Comparison of ENCODE assay signal across 8 mouse cellular contexts in genomic region chr10:81177491-81177925, GRCm38 (mm10). TPM values are rescaled to one million over a fixed set of nuclear protein-coding genes. Genes with fewer than 3 reads are reported as not detected.
A peak's percentile ranks its signal among the peaks of the same experiment; 100 is the strongest.
DNase-seq lines count a peak whose midpoint lies in the region; ATAC-seq and TF ChIP-seq lines count a peak whose summit lies in the region.

No protein-coding gene starts in this region.

- H3K4me1 ChIP-seq in heart, embryonic 10.5 days = peaks cover 75% of the 10 kb centered on the region
- peaks cover 0 to 11% of the 10 kb centered on the region in 2 experiments; a peak in 2 of 4 replicates for H3K4me1 ChIP-seq in ES-E14 (ENCODE audit: control insufficient read depth in 2 of 2, insufficient read depth in 2 of 2, low read length in 2 of 2, poor library complexity in 1 of 2)
- H3K4me1 ChIP-seq in intestine, embryonic 16.5 days (ENCODE audit: control insufficient read depth, insufficient read depth, low read length) = peaks cover 52% of the 10 kb centered on the region
- peaks cover 80% of the 10 kb centered on the region for H3K4me1 ChIP-seq in midbrain, embryonic 10.5 days

- peak overlapping the region; percentile 99 for H3K9ac ChIP-seq in ES-E14 (ENCODE audit: insufficient read depth, low read depth, low read length, poor library complexity, severe bottlenecking)
- H3K9ac ChIP-seq in intestine, embryonic 16.5 days (ENCODE audit: low read depth, low read length) = peak overlapping the region; percentile 89

- peak overlapping the region; percentile 99 for H3K27ac ChIP-seq in heart, embryonic 10.5 days
- peak overlapping the region; percentile 69 for H3K27ac ChIP-seq in ES-E14 (ENCODE audit: insufficient read depth, low read depth, low read length, poor library complexity, severe bottlenecking)
- H3K27ac ChIP-seq in intestine, embryonic 16.5 days (ENCODE audit: low read length) = peak overlapping the region; percentile 77
- peak overlapping the region; percentile 97 for H3K27ac ChIP-seq in midbrain, embryonic 10.5 days (replicated peaks)

- H3K4me3 ChIP-seq in heart, embryonic 10.5 days = peak overlapping the region; percentile 99
- H3K4me3 ChIP-seq in ES-E14 (ENCODE audit: insufficient read depth in 1 of 2, low read depth in 1 of 2, low read length in 2 of 2, poor library complexity in 1 of 2, severe bottlenecking in 1 of 2) = peak overlapping the region; percentile 93 to 97
- peak overlapping the region; percentile 70 for H3K4me3 ChIP-seq in intestine, embryonic 16.5 days (ENCODE audit: low read length)
- peak overlapping the region; percentile 100 for H3K4me3 ChIP-seq in midbrain, embryonic 10.5 days

- H3K9me3 ChIP-seq in heart, embryonic 10.5 days = no peaks in the 10 kb centered on the region
- no peaks in the 10 kb centered on the region for H3K9me3 ChIP-seq in ES-E14 (ENCODE audit: control insufficient read depth, insufficient read depth, low read depth, low read length)
- no peaks in the 10 kb centered on the region for H3K9me3 ChIP-seq in intestine, embryonic 16.5 days (ENCODE audit: control insufficient read depth, low read length)
- H3K9me3 ChIP-seq in midbrain, embryonic 10.5 days (replicated peaks) = no peaks in the 10 kb centered on the region

- in situ Hi-C loops in ES-E14 (cut with MboI; ENCODE audit: low sequenced_read_pairs in 2 of 2, unreplicated experiment in 2 of 2) = no loop called here

- H3K36me3 ChIP-seq in heart, embryonic 10.5 days = peaks cover 57% of the 10 kb centered on the region
- peaks cover 54% of the 10 kb centered on the region for H3K36me3 ChIP-seq in ES-E14 (ENCODE audit: control insufficient read depth, insufficient read depth, low read length, poor library complexity, severe bottlenecking)
- H3K36me3 ChIP-seq in intestine, embryonic 16.5 days (ENCODE audit: control insufficient read depth, insufficient read depth, low read length) = peaks cover 43% of the 10 kb centered on the region
- H3K36me3 ChIP-seq in midbrain, embryonic 10.5 days = peaks cover 56% of the 10 kb centered on the region

- peak overlapping the region; percentile 92 for H3K4me2 ChIP-seq in intestine, embryonic 16.5 days (ENCODE audit: low read depth, low read length)

- 13% methylated on average over 16 of the region's 16 CpGs for whole genome bisulfite sequencing in heart, embryonic 10.5 days
- 8% methylated on average over 16 of the region's 16 CpGs for WGBS in intestine, embryonic 16.5 days
- 16% methylated on average over 16 of the region's 16 CpGs for WGBS in midbrain, embryonic 10.5 days

- no peaks in the 10 kb centered on the region for H3K27me3 ChIP-seq in heart, embryonic 10.5 days (ENCODE audit: insufficient read depth, poor library complexity, severe bottlenecking)
- no peaks in the 10 kb centered on the region for H3K27me3 ChIP-seq in intestine, embryonic 16.5 days (replicated peaks; ENCODE audit: control insufficient read depth, insufficient read depth, low read length)
- H3K27me3 ChIP-seq in midbrain, embryonic 10.5 days (ENCODE audit: low read depth, poor library complexity, severe bottlenecking) = no peaks in the 10 kb centered on the region

- no peak for DNase-seq in heart, embryonic 10.5 days (ENCODE audit: low spot score)
- DNase-seq in heart, adult 9 months (ENCODE audit: low spot score in 2 of 2) = no peak
- DNase-seq in ES-E14 (ENCODE audit: low read depth, low spot score) = no peak
- DNase-seq in midbrain, embryonic 10.5 days (ENCODE audit: low spot score) = no peak
- no peak for DNase-seq in layer of hippocampus, postnatal 25 days (ENCODE audit: extremely low spot score in 1 of 2, low spot score in 1 of 2)
- DNase-seq in spleen, postnatal 14 days (ENCODE audit: low spot score in 2 of 2) = no peak

- ATAC-seq in erythroblast, adult 5-6 weeks (replicated peaks; ENCODE audit: low FRiP score, poor library complexity, severe bottlenecking) = peak; percentile 10; the same call in 1 of the 2 replicates
- no peak for ATAC-seq in intestine, embryonic 16.5 days

TF ChIP-seq in ES-E14, 5 proteins besides CTCF, POLR2A, EP300 and RAD21:
- TF ChIP-seq HCFC1 (IDR thresholded peaks at IDR 0.05; ENCODE audit: borderline replicate concordance, insufficient read depth, low read length) (no peak), MAFK (IDR thresholded peaks at IDR 0.05; ENCODE audit: insufficient read depth, low read depth, low read length) (no peak), ZNF384 (IDR thresholded peaks at IDR 0.05; ENCODE audit: low read depth, low read length) (no peak), CHD2 (IDR thresholded peaks at IDR 0.05; ENCODE audit: low read depth, low read length) (no peak), ZC3H11A (IDR thresholded peaks at IDR 0.05; ENCODE audit: borderline replicate concordance, low read depth, low read length) (no peak)

RNA-seq across cellular contexts. Expression of gene Eef2, which starts 1.1 kb away (rescaled TPM):
- 447 and 460 TPM in 2 replicates for polyA plus RNA-seq in heart, embryonic 10.5 days (2016; fragmentation: Nextera tagmentation; extraction: Ambion mirVana)
- 2,093 and 2,486 TPM in 2 replicates for total RNA-seq in ES-E14 (2012; rRNA removed)
- 227 and 267 TPM in 2 replicates for total RNA-seq in erythroblast, adult 5-6 weeks (2015; ENCODE audit: low replicate concordance)
- total RNA-seq in erythroblast, adult 5-6 weeks (2017; ENCODE audit: low replicate concordance) = 388 and 458 TPM in 2 replicates
- 526 and 531 TPM in 2 replicates for polyA plus RNA-seq in intestine, embryonic 16.5 days (2015; fragmentation: Nextera tagmentation; extraction: Ambion mirVana)
- 528 and 571 TPM in 2 replicates for polyA plus RNA-seq in midbrain, embryonic 10.5 days (2016; fragmentation: Nextera tagmentation; extraction: Ambion mirVana)
- 100 to 1,000 TPM; 896 to 944 TPM for total RNA-seq in layer of hippocampus, postnatal 25 days (2021)

RNA-seq across cellular contexts. Expression of gene Dapk3, which starts 5.3 kb away (rescaled TPM):
- 56.3 and 78.7 TPM in 2 replicates for polyA plus RNA-seq in heart, embryonic 10.5 days (2016; fragmentation: Nextera tagmentation; extraction: Ambion mirVana)
- 65.1 and 66.4 TPM in 2 replicates for total RNA-seq in ES-E14 (2012; rRNA removed)
- total RNA-seq in erythroblast, adult 5-6 weeks (2015; ENCODE audit: low replicate concordance) = 3.3 and 7.3 TPM in 2 replicates
- total RNA-seq in erythroblast, adult 5-6 weeks (2017; ENCODE audit: low replicate concordance) = 10.8 and 11.8 TPM in 2 replicates
- 15.4 and 47.6 TPM in 2 replicates for polyA plus RNA-seq in intestine, embryonic 16.5 days (2015; fragmentation: Nextera tagmentation; extraction: Ambion mirVana)
- 52.7 and 53.3 TPM in 2 replicates for polyA plus RNA-seq in midbrain, embryonic 10.5 days (2016; fragmentation: Nextera tagmentation; extraction: Ambion mirVana)
- 10 to 100 TPM; 71.7 to 71.8 TPM for total RNA-seq in layer of hippocampus, postnatal 25 days (2021)

RNA-seq across cellular contexts. Expression of gene 4930442H23Rik, which starts 6.1 kb away (rescaled TPM):
- not detected in 2 replicates for polyA plus RNA-seq in heart, embryonic 10.5 days (2016; fragmentation: Nextera tagmentation; extraction: Ambion mirVana)
- total RNA-seq in ES-E14 (2012; rRNA removed) = 0.54 and 0.79 TPM in 2 replicates
- not detected in 2 replicates for total RNA-seq in erythroblast, adult 5-6 weeks (2015; ENCODE audit: low replicate concordance)
- not detected in 2 replicates for total RNA-seq in erythroblast, adult 5-6 weeks (2017; ENCODE audit: low replicate concordance)
- polyA plus RNA-seq in intestine, embryonic 16.5 days (2015; fragmentation: Nextera tagmentation; extraction: Ambion mirVana) = not detected in 2 replicates
- 0.09 TPM in 1 of 2 replicates, not detected in the other for polyA plus RNA-seq in midbrain, embryonic 10.5 days (2016; fragmentation: Nextera tagmentation; extraction: Ambion mirVana)
- total RNA-seq in layer of hippocampus, postnatal 25 days (2021) = not detected

RNA-seq across cellular contexts. Expression of gene Pias4, which starts 9.8 kb away (rescaled TPM):
- polyA plus RNA-seq in heart, embryonic 10.5 days (2016; fragmentation: Nextera tagmentation; extraction: Ambion mirVana) = 53.5 and 62.2 TPM in 2 replicates
- 37.8 and 50.7 TPM in 2 replicates for total RNA-seq in ES-E14 (2012; rRNA removed)
- total RNA-seq in erythroblast, adult 5-6 weeks (2015; ENCODE audit: low replicate concordance) = 4.4 and 11.3 TPM in 2 replicates
- 12.3 and 19.3 TPM in 2 replicates for total RNA-seq in erythroblast, adult 5-6 weeks (2017; ENCODE audit: low replicate concordance)
- 52.5 and 54.4 TPM in 2 replicates for polyA plus RNA-seq in intestine, embryonic 16.5 days (2015; fragmentation: Nextera tagmentation; extraction: Ambion mirVana)
- polyA plus RNA-seq in midbrain, embryonic 10.5 days (2016; fragmentation: Nextera tagmentation; extraction: Ambion mirVana) = 61.4 and 68.5 TPM in 2 replicates
- total RNA-seq in layer of hippocampus, postnatal 25 days (2021) = 10 to 100 TPM; 28.2 to 28.9 TPM

RNA-seq across cellular contexts. Expression of gene Nmrk2, which starts 24.3 kb away (rescaled TPM):
- 2.7 and 3.8 TPM in 2 replicates for polyA plus RNA-seq in heart, embryonic 10.5 days (2016; fragmentation: Nextera tagmentation; extraction: Ambion mirVana)
- not detected in 2 replicates for total RNA-seq in ES-E14 (2012; rRNA removed)
- total RNA-seq in erythroblast, adult 5-6 weeks (2015; ENCODE audit: low replicate concordance) = not detected in 2 replicates
- total RNA-seq in erythroblast, adult 5-6 weeks (2017; ENCODE audit: low replicate concordance) = not detected in 2 replicates
- polyA plus RNA-seq in intestine, embryonic 16.5 days (2015; fragmentation: Nextera tagmentation; extraction: Ambion mirVana) = 0.17 TPM in 1 of 2 replicates, not detected in the other
- polyA plus RNA-seq in midbrain, embryonic 10.5 days (2016; fragmentation: Nextera tagmentation; extraction: Ambion mirVana) = not detected in 2 replicates
- total RNA-seq in layer of hippocampus, postnatal 25 days (2021) = under 1 TPM; 0.19 to 0.20 TPM
